ENCODE assay signal across 26 mouse cellular contexts in the genomic region with DNA sequence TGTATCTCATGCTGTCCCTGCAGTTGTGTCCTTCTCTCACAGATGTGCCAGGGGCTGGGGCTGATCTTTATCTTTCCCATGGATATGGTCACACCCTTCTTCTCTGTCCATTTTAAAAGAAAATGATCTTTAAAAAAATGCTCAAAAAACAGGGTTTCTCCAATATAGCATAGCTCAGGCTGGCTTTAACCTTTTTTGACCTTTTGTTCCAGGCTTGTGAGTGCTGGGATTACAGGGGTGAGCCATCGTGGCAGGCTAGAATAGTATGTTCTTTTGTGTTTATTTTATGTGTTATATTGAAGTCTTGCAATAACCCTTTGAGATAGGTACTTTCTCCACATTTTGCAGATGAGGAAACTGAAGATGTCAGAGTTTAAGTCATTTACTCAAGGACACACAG. TPM values are rescaled to one million over a fixed set of nuclear protein-coding genes. Genes with fewer than 3 reads are reported as not detected.
DNase-seq lines count a peak whose midpoint lies in the region; ATAC-seq and TF ChIP-seq lines count a peak whose summit lies in the region.
"Had no signal": no experiment of that assay in that cellular context is flagged by ENCODE, and none has a peak within 500 bp of the region (broad histone marks: within the 10 kb centered on the region; RNA-seq: fewer than 3 reads in every experiment).

No protein-coding gene starts in this region.

- peaks cover 33% of the 10 kb centered on the region for H3K79me2 ChIP-seq in liver, adult 2 months (ENCODE audit: control insufficient read depth, insufficient read depth, low read length)

- intact Hi-C loops in gastrocnemius, adult 2 months (cut with DNase I): no loop called here
- intact Hi-C loops in gastrocnemius, postnatal 36 days (cut with DNase I): no loop called here

- H3K9ac ChIP-seq in liver, adult 2 months (ENCODE audit: low read depth, low read length): no peak overlapping the region
- no peak overlapping the region for H3K9ac ChIP-seq in liver, embryonic 12.5 days
- no peak overlapping the region for H3K9ac ChIP-seq in lung, postnatal 0 days (replicated peaks; ENCODE audit: low read depth)
- H3K9ac ChIP-seq: embryonic facial prominence, embryonic 13.5 days; forebrain, embryonic 13.5 days; hindbrain, embryonic 14.5 days had no signal

- H3K4me2 ChIP-seq in liver, embryonic 12.5 days: no peak overlapping the region
- no peak overlapping the region for H3K4me2 ChIP-seq in lung, postnatal 0 days (replicated peaks; ENCODE audit: low read depth, low read length)
- H3K4me2 ChIP-seq: embryonic facial prominence, embryonic 13.5 days; forebrain, embryonic 13.5 days; heart, embryonic 11.5 days; hindbrain, embryonic 14.5 days had no signal

- H3K4me1 ChIP-seq in liver, adult 2 months (ENCODE audit: control insufficient read depth, insufficient read depth, low read length): peaks cover 20% of the 10 kb centered on the region
- H3K4me1 ChIP-seq in liver, embryonic 12.5 days: peaks cover 57% of the 10 kb centered on the region
- peaks cover 6% of the 10 kb centered on the region; the same call in 1 of the 2 replicates for H3K4me1 ChIP-seq in lung, postnatal 0 days (ENCODE audit: insufficient read depth, low read depth, low read length)
- H3K4me1 ChIP-seq: embryonic facial prominence, embryonic 13.5 days; forebrain, embryonic 10.5 days; forebrain, embryonic 13.5 days had no signal

- TF ChIP-seq POLR2A in liver, adult 2 months (IDR thresholded peaks at IDR 0.05; ENCODE audit: extremely low read depth, insufficient read depth, low read length): no peak

- TF ChIP-seq EP300 in lung, postnatal 0 days (IDR thresholded peaks at IDR 0.05): peak; percentile 42; the same call in 1 of the 2 replicates

- peak overlapping the region; percentile 20 for H3K27ac ChIP-seq in gastrocnemius, adult 2 months
- H3K27ac ChIP-seq in liver, adult 2 months (replicated peaks; ENCODE audit: insufficient read depth, low read depth, low read length): no peak overlapping the region
- H3K27ac ChIP-seq in liver, embryonic 12.5 days: no peak overlapping the region
- H3K27ac ChIP-seq in lung, postnatal 0 days (ENCODE audit: low read length): no peak overlapping the region
- H3K27ac ChIP-seq: embryonic facial prominence, embryonic 10.5 days; embryonic facial prominence, embryonic 13.5 days; forebrain, embryonic 10.5 days; forebrain, embryonic 13.5 days; hindbrain, embryonic 14.5 days; hindbrain, postnatal 0 days had no signal

- no peaks in the 10 kb centered on the region for H3K9me3 ChIP-seq in liver, embryonic 12.5 days (replicated peaks)
- H3K9me3 ChIP-seq in lung, postnatal 0 days (ENCODE audit: low read length): no peaks in the 10 kb centered on the region
- H3K9me3 ChIP-seq: embryonic facial prominence, embryonic 10.5 days; embryonic facial prominence, embryonic 13.5 days; forebrain, embryonic 10.5 days; forebrain, embryonic 13.5 days had no signal

- ATAC-seq in liver, embryonic 12.5 days: no peak
- ATAC-seq in lung, postnatal 0 days: no peak
- ATAC-seq: activated CD4-positive, CD25-positive, alpha-beta regulatory T cell, adult 4 months; forebrain, embryonic 13.5 days; forebrain, embryonic 16.5 days; hindbrain, postnatal 0 days; inflammation-experienced regulatory T-cells, adult 6 months had no signal

- no peak overlapping the region for H3K4me3 ChIP-seq in gastrocnemius, adult 2 months
- H3K4me3 ChIP-seq in liver, adult 2 months (ENCODE audit: insufficient read depth, low read depth, low read length): no peak overlapping the region
- H3K4me3 ChIP-seq in liver, embryonic 12.5 days: no peak overlapping the region
- H3K4me3 ChIP-seq in lung, postnatal 0 days (ENCODE audit: low read depth, low read length): no peak overlapping the region
- H3K4me3 ChIP-seq: embryonic facial prominence, embryonic 10.5 days; embryonic facial prominence, embryonic 13.5 days; erythroblast, embryonic 14.5 days; forebrain, embryonic 10.5 days; forebrain, embryonic 13.5 days had no signal

- no peaks in the 10 kb centered on the region for H3K36me3 ChIP-seq in liver, adult 2 months (ENCODE audit: control insufficient read depth, insufficient read depth, low read length)
- no peaks in the 10 kb centered on the region for H3K36me3 ChIP-seq in liver, embryonic 12.5 days
- H3K36me3 ChIP-seq in lung, postnatal 0 days (ENCODE audit: insufficient read depth, low read length): no peaks in the 10 kb centered on the region
- H3K36me3 ChIP-seq: embryonic facial prominence, embryonic 13.5 days had no signal

- no peak for TF ChIP-seq CTCF in gastrocnemius, adult 2 months (IDR thresholded peaks at IDR 0.05)
- TF ChIP-seq CTCF in liver, adult 2 months (IDR thresholded peaks at IDR 0.05; ENCODE audit: low read depth, low read length): no peak
- TF ChIP-seq CTCF in lung, postnatal 0 days (IDR thresholded peaks at IDR 0.05): no peak

- WGBS in liver, adult 2 months: 0% methylated on average over 1 of the region's 1 CpGs
- WGBS in liver, embryonic 12.5 days (ENCODE audit: insufficient replicate concordance): 58% methylated on average over 1 of the region's 1 CpGs
- 14% methylated on average over 1 of the region's 1 CpGs for WGBS in lung, postnatal 0 days

- no peak for DNase-seq in gastrocnemius, adult 2 months
- DNase-seq in gastrocnemius, postnatal 36 days: no peak
- peak; percentile 82 for DNase-seq in liver, adult 2 months (ENCODE audit: extremely low read depth, low read depth, low spot score)
- peak; percentile 34 for DNase-seq in lung, postnatal 0 days (ENCODE audit: low spot score)
- DNase-seq in lung, postnatal 14 days: no peak
- DNase-seq: adrenal gland, adult 8-10 months; adrenal gland, postnatal 25 days; cerebellum, adult 11-12 months; cerebellum, adult 8-10 months; cerebellum, postnatal 10 days; cerebellum, postnatal 36 days; embryo, embryonic 11 days; gastrocnemius, postnatal 14 days; heart, postnatal 36 days had no signal

- H3K27me3 ChIP-seq in liver, adult 2 months (ENCODE audit: control insufficient read depth, insufficient read depth, low read length): no peaks in the 10 kb centered on the region
- H3K27me3 ChIP-seq in liver, embryonic 12.5 days (replicated peaks): no peaks in the 10 kb centered on the region
- no peaks in the 10 kb centered on the region for H3K27me3 ChIP-seq in lung, postnatal 0 days (replicated peaks; ENCODE audit: insufficient read depth, low read length)
- H3K27me3 ChIP-seq: embryonic facial prominence, embryonic 13.5 days; forebrain, embryonic 13.5 days had no signal

RNA-seq across cellular contexts. Expression of gene Ap1g1, which starts 16.8 kb away (rescaled TPM):
- total RNA-seq in gastrocnemius, adult 2 months (2021): 10 to 100 TPM; 39.9 to 40.0 TPM
- total RNA-seq in gastrocnemius, postnatal 36 days (2021): 10 to 100 TPM; 26.7 to 31.0 TPM
- 54.8 and 57.8 TPM in 2 replicates for total RNA-seq in liver, adult 2 months (2014; rRNA removed)
- 28.0 and 28.2 TPM in 2 replicates for polyA plus RNA-seq in liver, adult 2 months (2012; rRNA removed)
- 25.8 and 25.9 TPM in 2 replicates for polyA plus RNA-seq in liver, embryonic 12.5 days (2016; fragmentation: Nextera tagmentation; extraction: Ambion mirVana)
- 22.4 and 24.7 TPM in 2 replicates for polyA plus RNA-seq in lung, postnatal 0 days (2015; fragmentation: Nextera tagmentation; extraction: Ambion mirVana)

RNA-seq across cellular contexts. Expression of gene Atxn1l, which starts 57.6 kb away (rescaled TPM):
- 10 to 100 TPM; 20.4 to 21.9 TPM for total RNA-seq in gastrocnemius, adult 2 months (2021)
- 10 to 100 TPM; 17.3 to 19.7 TPM for total RNA-seq in gastrocnemius, postnatal 36 days (2021)
- total RNA-seq in liver, adult 2 months (2014; rRNA removed): 6.3 and 7.5 TPM in 2 replicates
- 5.9 and 6.2 TPM in 2 replicates for polyA plus RNA-seq in liver, adult 2 months (2012; rRNA removed)
- polyA plus RNA-seq in liver, embryonic 12.5 days (2016; fragmentation: Nextera tagmentation; extraction: Ambion mirVana): 3.9 and 4.6 TPM in 2 replicates
- polyA plus RNA-seq in lung, postnatal 0 days (2015; fragmentation: Nextera tagmentation; extraction: Ambion mirVana): 3.9 and 4.8 TPM in 2 replicates

Comparison
In these comparisons a context has a peak if more than half of its experiments do, and no peak if none do; other contexts are left out.
1. DNase-seq: peak in liver, adult 2 months (single experiment) and lung, postnatal 0 days (single experiment); none in gastrocnemius, adult 2 months (single experiment), gastrocnemius, postnatal 36 days (0 of 2) and lung, postnatal 14 days (single experiment).